Mouse (Mus musculus): ENCODE measurements around the gene Slc35a3.
A peak's percentile ranks its signal among the peaks of the same experiment; 100 is the strongest.
"Not testable (repeated sequence)": the region's sequence is repeated elsewhere in the genome, so short reads cannot be mapped to it uniquely, and the experiment has no call there.

Slc35a3 gene

DNA sequence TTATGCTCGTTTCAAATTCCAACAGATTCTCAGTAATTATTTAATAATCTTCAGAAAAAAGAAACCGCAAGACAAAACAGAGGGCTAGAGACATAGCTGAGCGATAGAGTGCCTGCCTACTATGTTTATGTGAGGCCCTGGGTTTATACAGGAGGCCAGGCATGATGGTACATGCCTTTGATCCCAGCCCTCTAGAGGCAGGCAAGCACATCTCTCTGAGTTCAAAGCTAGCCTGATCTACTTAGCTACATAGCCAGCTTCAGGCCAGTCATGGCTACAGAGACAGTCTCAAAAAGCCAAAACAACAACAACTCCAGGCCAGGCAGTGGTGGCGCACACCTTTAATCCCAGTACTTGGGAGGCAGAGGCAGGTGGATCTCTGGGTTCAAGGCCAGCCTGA, 11.0 kb downstream of the Slc35a3 start:
- DNase-seq (ENCODE audit: extremely low read depth, low read depth, low spot score) = no peak

DNA sequence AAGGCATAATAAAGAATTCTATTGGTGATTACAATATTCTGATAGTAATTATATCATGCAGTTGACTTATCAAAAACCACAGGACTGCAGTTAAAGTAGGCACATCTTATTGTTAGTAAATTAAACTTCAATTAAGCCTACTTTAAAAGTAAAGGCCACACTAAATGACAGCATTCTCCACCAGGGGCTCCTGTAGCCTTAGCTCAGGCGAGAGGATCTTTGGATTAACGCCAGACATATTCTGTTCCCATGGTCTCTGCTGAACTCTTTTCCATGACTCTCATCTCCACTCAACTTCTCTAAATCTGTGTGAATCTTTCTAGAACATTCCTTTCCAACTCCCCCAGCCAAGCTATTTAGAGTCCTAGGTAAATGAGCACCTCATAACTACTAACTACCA, 13.8 kb downstream of the Slc35a3 start:
- no peak for DNase-seq (ENCODE audit: extremely low read depth, low read depth, low spot score)

DNA sequence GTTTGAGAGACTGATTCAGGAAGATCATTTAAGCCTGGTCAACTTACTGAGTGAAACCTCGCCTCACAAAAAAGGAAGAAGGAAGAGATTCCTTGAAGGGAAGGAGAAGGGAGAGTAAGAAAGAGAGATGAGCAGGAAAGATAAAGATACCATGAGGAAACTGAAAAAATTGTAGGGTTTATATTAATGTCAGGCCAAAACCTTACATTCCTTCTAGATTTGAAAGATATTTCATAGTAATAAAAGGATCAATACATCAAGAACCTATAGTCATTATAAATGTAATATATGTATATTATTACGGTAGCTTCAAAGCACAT, 17.0 kb downstream of the Slc35a3 start:
- no peak for DNase-seq (ENCODE audit: extremely low read depth, low read depth, low spot score)

DNA sequence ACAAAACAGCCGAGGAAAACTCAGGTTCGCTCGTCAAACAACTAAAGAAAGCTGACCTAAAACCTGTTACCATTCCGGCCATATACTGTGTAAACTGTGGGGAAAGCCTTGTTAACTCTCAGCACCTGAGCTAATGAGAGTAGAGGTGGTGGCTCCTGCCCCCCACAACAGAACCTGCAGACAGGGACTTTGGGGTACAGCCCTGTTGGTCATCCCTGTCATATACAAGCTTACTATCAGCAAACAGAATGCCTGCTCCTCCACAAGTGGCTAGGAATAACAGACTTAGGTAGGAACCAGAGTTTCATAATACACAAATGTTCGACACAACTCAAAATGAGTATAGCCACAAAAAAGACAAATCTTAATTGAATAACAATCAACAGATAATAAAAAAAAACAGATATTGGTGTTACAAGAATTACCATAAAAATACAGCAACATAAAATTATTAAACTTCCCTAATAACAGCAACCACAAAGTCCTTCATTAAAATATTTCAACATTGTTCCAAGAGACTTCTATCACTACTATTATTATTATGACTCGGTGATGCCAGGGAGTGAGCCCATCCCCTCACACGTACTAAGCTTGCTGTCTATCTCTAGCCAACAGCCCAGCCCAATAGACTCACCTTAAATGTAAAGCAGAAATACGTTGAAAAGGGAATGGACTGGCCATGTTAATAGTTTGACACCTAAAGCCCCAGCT, 17.5 kb downstream of the Slc35a3 start:
- DNase-seq (ENCODE audit: extremely low read depth, low read depth, low spot score) = no peak

DNA sequence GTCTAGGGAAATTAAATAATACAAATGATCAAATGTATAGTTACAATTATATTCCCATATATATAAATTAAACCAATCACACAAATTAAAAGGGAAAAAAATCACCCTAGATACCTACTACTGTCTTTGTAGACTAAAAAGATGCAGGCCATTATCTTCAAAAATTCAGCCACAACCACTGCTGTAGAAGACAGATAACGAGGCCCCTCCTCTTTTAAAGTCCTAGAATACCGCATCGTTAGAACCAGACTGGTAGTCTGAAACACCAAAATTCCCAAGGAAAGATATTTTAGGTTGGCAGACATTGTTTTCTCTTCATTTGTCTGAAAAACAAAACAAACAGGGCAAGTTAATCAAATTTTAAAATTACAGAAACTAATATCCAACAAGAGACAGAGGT, 18.3 kb downstream of the Slc35a3 start:
- no peak for DNase-seq (ENCODE audit: extremely low read depth, low read depth, low spot score)

DNA sequence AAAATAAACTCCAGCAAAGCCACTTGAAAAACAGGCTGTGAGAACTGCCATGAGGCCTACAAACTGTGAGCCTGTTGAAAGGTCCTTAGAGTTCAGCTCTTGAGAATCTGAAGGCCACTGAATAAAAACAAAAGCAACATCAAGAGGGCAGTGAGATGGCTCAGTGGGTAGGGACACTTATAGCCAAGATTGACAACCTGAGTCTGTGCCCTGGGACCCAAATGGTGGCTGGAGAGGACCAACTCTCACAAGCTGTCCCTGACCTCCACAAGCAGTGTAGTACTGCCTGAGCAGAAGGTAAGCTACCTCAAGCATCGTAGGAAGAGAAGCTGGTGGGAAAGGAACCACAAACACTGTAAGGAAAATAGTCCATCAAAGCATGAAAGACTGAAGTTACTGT, 31.5 kb downstream of the Slc35a3 start, which contains the start of gene Gm43191:
TSS of gene Gm43191 (minus strand) at position 101 of the 400 bp plus-strand sequence.
- DNase-seq (ENCODE audit: extremely low read depth, low read depth, low spot score) = no peak

DNA sequence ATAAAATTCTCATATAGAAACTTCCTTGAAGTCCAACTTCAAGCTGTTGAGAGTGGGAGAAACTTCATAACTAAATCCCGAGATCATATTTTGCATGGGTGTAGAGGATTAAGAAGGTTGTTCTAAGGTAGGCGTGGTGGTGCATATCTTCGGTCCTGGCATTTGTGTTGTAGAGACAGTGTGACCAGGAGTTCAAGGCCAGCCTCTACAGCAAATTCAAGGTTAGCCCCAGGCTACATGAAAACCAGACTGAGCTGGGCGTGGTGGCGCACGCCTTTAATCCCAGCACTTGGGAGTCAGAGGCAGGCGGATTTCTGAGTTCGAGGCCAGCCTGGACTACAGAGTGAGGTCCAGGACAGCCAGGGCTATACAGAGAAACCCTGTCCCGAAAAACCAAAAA, 48.4 kb downstream of the Slc35a3 start:
- DNase-seq (ENCODE audit: extremely low read depth, low read depth, low spot score) = not testable (repeated sequence)

DNA sequence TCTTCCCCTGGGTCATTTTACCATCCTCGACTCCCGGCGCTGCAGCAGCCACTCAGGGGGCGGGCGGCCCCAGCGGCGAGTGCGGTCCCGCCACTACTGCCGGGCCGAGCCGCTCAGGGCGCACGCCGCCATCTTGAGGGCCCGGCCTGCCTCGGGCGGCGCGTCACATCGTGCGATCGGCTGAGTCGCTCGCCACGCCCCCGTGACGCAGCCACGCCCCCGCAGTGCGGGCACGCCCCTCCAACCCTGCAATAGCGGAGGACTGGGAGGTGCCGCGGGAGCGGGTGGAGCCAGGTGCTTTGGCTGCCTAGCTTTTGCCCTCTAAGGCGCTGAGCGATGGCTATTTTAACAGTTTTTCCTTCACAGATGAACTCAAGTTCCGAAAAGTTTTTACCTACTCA, 50.2 kb downstream of the Slc35a3 start, which contains the start of gene Mfsd14a:
TSS of gene Mfsd14a (minus strand) at position 215 of the 401 bp plus-strand sequence.
- peak; percentile 23 for DNase-seq (ENCODE audit: extremely low read depth, low read depth, low spot score)

DNA sequence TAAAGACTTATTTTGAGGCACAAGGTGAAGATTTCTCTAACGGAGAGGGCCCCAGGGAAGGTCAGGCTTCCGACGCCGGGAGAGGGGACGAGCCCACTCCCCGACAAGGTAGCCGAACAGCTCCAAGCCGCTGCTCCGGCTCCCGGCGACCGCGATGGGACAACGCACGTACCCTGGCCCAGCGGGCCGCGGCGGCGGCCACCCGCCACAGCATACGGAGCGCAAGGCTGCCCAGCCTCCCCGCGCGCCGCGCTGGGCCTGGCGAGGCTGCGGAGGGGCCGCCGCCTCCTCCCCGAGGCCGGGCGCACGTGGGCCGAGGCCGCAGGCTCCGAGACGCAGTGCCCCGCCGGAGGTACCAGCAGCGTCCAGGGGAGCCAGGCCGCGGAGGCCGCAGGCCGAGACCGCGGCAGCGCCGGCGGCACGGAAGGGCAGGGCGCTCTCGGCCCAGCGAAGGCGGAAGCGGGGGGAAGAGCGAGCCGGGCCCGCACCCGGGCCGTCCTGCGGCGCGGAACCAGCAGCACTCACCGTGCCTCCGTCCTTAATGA, 50.7 kb downstream of the Slc35a3 start:
- no peak for DNase-seq (ENCODE audit: extremely low read depth, low read depth, low spot score)

DNA sequence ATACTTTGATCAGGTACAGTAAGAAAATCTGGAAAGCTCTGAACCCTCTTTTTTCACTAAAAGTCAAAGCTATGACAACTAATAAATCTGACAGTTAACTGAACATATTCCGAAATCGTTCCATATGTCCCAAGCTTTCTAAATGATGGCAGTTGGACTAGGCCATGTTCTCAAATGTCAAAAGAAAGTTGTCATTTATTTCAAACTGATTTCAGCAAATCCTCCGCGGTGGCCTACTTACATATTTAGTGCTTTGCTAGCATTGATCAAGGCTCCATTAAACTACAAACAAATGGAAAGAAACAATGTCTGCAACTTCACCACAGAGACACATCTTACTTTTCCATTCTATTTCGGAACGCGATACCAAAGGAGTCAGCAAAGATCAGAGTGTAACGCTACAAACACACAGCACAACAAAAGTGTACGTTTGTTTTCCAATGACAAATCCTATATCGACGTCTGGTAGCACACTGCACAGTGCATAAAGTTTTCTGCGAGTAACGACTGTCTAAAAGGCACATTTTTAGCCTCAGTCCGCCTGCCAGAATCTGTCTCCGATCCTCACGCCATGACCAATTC, 51.3 kb downstream of the Slc35a3 start:
- DNase-seq (ENCODE audit: extremely low read depth, low read depth, low spot score) = no peak

DNA sequence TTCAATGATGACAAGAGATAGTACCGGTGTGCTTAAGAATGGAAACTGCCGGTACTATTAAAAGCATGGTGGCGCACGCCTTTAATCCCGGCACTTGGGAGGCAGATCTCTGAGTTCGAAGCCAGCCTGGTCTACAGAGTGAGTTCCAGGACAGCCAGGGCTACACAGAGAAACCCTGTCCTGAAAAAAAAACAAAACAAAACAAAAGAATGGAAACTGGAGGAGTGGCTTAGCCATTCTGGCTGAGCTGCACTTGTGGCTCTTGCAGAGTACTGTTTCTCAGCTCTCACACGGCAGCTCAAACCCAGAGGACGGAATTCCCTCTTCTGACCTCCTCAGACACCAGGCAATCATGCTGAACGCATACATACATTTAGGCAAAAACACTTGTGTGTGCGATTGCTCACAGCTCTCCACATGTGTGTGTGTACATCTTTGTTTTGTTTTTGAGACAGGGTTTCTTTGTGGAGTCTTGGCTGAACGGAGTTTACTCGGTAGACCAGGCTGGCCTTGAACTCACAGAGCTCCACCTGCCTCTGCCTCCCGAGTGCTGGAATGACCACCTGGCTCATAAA, 52.7 kb downstream of the Slc35a3 start:
- no peak for DNase-seq (ENCODE audit: extremely low read depth, low read depth, low spot score)

DNA sequence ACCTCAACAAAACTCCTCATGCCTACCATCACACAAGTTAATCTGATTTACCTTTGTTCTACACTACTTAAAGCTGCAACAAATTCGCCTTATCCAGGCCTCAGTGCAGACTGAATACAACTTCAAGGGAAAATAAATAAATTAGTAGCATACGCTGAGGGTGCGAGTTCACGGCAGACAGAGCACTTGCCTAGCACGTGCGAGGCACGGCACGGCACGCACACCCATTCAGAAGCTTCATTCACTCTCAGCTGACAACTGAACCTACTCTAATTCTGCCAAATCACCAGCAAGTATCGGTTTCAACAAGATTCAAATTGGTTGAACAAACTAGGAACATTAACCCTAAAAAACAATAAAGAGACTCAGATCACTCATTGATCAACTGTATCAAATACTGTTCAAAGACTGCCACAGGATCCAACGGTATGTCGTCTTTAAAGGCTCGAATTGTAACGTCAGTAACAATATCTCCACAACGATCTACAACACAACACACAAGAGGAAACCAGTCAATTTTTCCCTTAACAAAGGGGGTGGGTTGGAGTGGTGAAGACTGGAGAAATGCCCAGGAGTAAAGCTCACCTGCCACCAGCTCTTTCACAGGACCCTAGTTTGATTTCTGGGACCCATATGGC, 53.6 kb downstream of the Slc35a3 start:
- no peak for DNase-seq (ENCODE audit: extremely low read depth, low read depth, low spot score)

DNA sequence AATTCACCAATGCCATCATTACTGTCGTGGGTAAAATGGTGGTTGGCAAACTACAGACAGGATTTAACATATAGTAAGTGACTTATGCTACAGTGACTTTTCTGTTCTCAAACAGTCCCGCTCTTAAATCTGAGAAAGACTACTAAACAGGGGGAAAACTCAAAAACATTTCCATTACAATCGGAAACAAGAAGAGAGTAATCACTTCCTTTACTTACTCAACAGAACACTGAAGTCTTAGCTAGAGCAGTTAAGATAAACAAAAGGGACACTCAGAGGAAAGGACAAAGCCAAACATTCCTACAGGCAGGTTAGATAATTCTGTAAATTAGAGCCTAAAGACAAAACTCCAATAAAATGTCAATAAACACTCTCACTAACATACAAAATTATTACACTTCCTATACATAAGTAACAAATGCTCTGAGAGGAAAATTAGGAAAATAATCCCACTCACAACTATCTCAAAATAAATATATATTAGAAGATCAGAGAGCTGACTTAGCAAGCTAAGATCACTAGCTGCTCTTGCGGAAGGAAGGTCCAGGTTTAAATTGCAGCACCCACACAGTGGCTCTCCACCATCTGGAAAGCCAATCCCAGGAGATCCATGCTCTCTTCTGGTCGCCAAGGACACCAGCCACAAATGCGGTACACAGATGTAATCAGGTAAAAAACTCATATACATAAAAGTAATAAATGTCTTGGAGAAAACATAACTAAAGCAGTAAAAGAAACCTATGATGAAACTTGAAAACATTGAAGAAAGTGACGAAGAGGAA, 56.3 kb downstream of the Slc35a3 start:
- DNase-seq (ENCODE audit: extremely low read depth, low read depth, low spot score) = no peak

DNA sequence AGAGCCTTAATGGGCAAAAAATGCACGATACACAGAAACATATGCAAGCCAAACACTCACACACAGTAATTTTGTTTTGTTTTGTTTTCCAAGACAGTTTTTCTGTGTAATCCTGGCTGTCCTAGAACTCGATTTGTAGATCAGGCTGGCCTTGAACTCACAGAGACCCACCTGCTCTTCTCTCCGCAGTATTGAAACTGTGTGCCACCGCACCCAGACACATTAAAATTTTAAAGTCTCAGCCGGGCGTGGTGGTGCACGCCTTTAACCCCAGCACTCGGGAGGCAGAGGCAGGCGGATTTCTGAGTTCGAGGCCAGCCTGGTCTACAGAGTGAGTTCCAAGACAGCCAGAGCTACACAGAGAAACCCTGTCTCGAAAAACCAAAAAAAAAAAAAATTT, 58.6 kb downstream of the Slc35a3 start:
- DNase-seq (ENCODE audit: extremely low read depth, low read depth, low spot score) = not testable (repeated sequence)

DNA sequence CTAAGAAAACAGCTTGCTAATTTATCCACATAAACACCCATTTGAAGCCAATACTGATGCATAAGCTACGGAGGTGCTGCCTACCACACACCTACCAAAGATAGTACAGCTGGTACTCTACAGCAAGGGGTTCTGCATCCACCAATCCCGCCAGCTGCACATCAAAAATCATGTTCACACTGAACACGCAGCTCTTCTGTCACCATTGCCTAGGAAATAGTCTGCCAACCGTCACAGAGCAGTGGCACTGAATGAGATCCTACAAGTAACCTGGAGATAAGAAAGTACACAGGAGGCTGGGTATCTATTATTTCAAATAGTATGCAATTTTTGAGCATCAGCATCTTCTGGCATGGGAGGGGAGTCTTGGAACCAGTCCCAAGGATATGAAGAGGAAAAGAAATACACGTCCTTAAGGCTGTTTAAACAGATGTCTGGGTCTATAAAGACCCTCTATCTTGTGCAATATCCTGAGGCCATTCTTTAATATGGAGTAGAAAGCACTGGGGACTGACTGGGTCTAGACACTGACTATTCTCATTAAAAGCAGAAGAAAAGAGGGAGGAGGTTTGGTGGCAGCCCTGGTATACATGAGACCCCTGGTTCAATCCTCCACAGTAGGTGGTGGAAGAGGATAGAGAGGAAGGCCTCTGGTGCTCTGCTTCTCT, 59.2 kb downstream of the Slc35a3 start:
- no peak for DNase-seq (ENCODE audit: extremely low read depth, low read depth, low spot score)

DNA sequence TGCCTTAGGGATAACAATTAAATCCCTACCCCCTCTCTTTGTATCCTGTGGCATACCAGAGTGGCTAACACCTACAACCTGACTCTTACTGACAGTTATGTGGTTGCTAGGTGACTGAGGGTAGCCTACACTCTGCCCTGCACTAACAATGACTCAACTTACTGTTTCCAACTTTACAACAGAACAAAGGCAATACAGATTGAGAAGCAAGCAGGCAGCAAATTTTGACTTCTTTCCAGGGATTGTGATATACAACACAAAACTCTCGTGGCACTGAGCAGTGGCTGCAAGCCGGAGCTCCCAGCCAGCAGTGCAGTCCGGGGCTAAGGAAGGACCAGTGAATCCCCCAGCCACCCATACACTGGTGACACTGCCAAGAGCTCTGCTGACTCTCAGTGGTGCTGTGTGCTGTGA, 60.6 kb downstream of the Slc35a3 start:
- DNase-seq (ENCODE audit: extremely low read depth, low read depth, low spot score) = peak; percentile 14

DNA sequence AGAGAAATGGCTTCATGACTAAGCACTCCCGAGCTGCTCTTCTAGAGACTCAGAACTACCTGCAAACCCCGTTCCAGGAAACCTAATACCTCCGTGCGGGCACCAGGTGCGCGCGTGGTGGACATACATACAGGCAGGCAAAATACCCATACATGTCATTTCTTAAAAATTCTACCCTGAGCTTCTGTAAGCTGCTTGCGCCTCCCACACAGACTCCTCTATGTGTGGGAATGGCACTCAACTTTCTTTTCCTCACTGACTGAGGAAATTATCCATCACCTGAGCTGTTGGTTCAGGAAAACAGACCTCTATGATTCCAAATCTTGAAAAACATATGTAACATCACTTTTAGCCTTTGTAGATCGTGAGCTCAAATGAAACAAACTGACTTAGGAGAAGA, 61.9 kb downstream of the Slc35a3 start:
- no peak for DNase-seq (ENCODE audit: extremely low read depth, low read depth, low spot score)

DNA sequence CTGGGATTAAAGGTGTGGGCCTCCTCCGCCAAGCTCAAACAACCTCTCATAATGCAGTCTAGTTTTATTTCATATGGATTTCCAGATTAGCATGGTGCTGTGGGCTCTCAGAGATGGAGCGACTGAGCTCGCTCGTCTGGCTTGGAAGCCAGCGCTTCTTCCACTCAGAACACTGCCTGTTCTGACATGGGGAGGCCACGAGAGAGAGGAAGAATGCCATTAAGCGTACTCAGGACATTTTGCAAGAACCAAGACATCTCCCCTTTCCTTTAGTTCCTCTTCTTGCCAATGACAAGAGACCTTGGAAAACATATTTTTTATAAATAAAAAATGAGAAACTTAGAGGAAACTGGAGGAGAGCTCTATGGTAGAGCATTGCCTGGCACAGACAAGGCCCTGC, 63.8 kb downstream of the Slc35a3 start:
- DNase-seq (ENCODE audit: extremely low read depth, low read depth, low spot score) = no peak

DNA sequence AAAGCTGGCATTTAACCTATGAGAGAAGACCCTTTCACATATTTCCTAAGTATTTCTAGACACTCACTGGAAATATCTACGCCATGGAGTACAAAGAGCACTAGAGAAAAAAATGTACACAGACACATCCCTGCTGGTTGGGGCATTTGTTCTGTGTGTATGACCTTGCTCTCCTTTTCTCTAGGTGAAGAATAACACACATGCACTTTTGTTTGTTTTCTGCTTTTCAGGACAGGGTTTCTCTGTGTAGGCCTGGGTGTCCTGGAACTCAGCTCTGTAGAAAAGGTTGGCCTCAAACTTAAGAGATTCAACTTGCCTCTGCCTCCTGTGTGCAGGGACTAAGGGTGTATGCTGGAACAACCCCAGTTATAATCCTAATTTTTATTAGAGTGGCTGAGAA, 66.2 kb downstream of the Slc35a3 start:
- DNase-seq (ENCODE audit: extremely low read depth, low read depth, low spot score) = no peak

DNA sequence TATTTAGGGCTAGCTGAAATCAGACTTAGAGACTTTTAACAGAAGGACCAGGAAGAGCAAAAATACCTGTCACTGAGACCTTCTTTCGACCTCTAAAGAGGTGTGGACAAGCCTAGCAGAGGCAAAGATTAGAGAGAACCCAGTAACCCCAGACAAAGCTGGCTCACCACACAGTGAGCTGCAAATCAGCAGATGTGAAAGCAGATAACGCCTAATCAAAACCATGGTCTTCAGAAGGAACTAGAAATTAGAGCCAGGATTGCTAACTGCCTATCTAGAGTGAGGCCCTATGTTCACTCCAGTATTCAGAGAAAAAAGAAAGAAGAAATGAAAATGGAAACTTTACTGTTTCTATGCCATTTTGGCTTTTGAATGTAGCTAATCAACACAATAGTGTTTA, 70.3 kb downstream of the Slc35a3 start:
- DNase-seq (ENCODE audit: extremely low read depth, low read depth, low spot score) = no peak

Measured in fat pad, adult 2 months (tissue).